In the genomic region with DNA sequence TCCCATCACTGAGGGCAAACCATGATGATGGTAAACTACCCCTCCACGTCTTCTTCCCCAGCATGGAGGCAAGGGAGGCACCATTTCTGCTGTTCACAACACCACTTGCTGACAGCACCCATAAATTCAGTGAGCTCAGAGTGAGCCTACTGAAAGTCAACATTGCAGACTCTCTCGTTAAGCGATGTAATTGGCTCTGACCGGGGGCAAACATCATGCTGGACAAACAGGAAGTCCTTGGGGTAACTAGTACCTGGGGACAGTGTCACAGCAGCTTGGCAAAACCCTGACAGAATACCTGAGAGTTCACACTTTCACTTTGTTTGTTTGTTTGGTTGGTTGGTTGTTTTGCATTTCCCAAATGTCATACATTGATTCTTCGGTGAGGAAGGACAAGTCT, we compare ENCODE assay signal across 18 mouse cellular contexts.
"Had no signal": no experiment of that assay in that cellular context is flagged by ENCODE, and none has a peak within 500 bp of the region (broad histone marks: within the 10 kb centered on the region; RNA-seq: fewer than 3 reads in every experiment).

No protein-coding gene starts in this region.

- H3K9ac ChIP-seq: lung, embryonic 14.5 days; midbrain, embryonic 12.5 days; neural tube, embryonic 13.5 days; neural tube, embryonic 15.5 days had no signal

- H3K4me3 ChIP-seq: midbrain, embryonic 10.5 days; midbrain, embryonic 12.5 days; myocyte; neural tube, embryonic 13.5 days; neural tube, embryonic 15.5 days had no signal

- H3K4me2 ChIP-seq: lung, embryonic 14.5 days; midbrain, embryonic 12.5 days; neural tube, embryonic 13.5 days; neural tube, embryonic 15.5 days had no signal

- H3K27me3 ChIP-seq: midbrain, embryonic 12.5 days; neural tube, embryonic 13.5 days; neural tube, embryonic 15.5 days had no signal

- ATAC-seq: midbrain, embryonic 16.5 days had no signal

- H3K9me3 ChIP-seq: midbrain, embryonic 10.5 days; midbrain, embryonic 12.5 days; neural tube, embryonic 13.5 days; neural tube, embryonic 15.5 days had no signal

- H3K27ac ChIP-seq: midbrain, embryonic 10.5 days; midbrain, embryonic 12.5 days; neural tube, embryonic 13.5 days; neural tube, embryonic 15.5 days had no signal

- H3K36me3 ChIP-seq: midbrain, embryonic 10.5 days; midbrain, embryonic 12.5 days; neural tube, embryonic 13.5 days; neural tube, embryonic 15.5 days had no signal

- DNase-seq: lung, embryonic 14.5 days; lung, postnatal 10 days; lung, postnatal 4 days; midbrain, embryonic 14.5 days; retina, postnatal 1 day; right cerebral cortex, adult 18-20 months; right cerebral cortex, postnatal 25 days; right cerebral cortex, postnatal 4 days; spleen, adult 18-20 months; thymus, adult 18-20 months; thymus, postnatal 14 days; thymus, postnatal 36 days had no signal
